Mouse (Mus musculus): ENCODE results near the gene Itga11. TPM values are rescaled to one million over a fixed set of nuclear protein-coding genes. Genes with fewer than 3 reads are reported as not detected.

Itga11 gene
- total and polyA plus RNA-seq, 3 experiments: 0.04 to 0.31 (median 0.04) TPM

DNA sequence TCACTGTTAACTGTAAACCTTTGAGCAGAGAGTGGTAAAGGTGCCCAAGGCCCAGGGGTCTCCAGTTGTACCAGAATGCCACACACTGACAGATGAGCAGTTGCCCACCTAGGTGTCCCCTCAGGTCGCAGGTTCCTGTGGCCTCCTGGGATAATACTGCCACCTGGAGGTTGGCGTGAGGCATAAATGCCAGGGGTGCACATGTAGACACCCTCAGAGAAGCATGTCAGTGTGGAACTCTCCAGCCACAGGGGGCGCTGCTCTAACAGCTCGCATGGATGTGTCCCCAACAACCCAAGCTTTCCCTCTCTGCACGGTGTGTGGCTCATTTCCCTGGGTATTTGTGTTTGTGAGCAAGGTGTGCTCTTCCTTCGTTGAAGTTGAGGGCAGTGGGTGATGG lies 48.8 kb downstream of the Itga11 start:
- H3K4me3 ChIP-seq (replicated peaks in 1 of 3; ENCODE audit: low read depth in 2 of 3, low read length in 2 of 3, poor library complexity in 1 of 3): no peak overlapping the region
- no peak overlapping the region for H3K9ac ChIP-seq (ENCODE audit: insufficient read depth, low read depth)
- peaks cover 6% of the 10 kb centered on the region for H3K27me3 ChIP-seq (replicated peaks)
- dilution Hi-C loops (cut with MboI; ENCODE audit: extremely low pct_ligation_motif_present, extremely low pct_unique_long_range_greater_than_20kb, low sequenced_read_pairs) (no loop called here), in situ Hi-C loops (cut with MboI; ENCODE audit: low pct_ligation_motif_present, low pct_unique_long_range_greater_than_20kb, low sequenced_read_pairs) (no loop called here)
- TF ChIP-seq MEF2A (IDR thresholded peaks at IDR 0.05; ENCODE audit: borderline replicate concordance, low read depth, low read length) (no peak), MAFK (IDR thresholded peaks at IDR 0.05; ENCODE audit: insufficient replicate concordance, low read length) (no peak), SMC3 (IDR thresholded peaks at IDR 0.05; ENCODE audit: low read depth, low read length) (peak; percentile 52), GABPA (IDR thresholded peaks at IDR 0.05; ENCODE audit: insufficient replicate concordance, low read depth, low read length) (no peak), BHLHE40 (IDR thresholded peaks at IDR 0.05; ENCODE audit: low read depth, low read length) (no peak), JUND (conservative IDR thresholded peaks at IDR 0.05; ENCODE audit: low read depth, low read length) (no peak), MAX (IDR thresholded peaks at IDR 0.05; ENCODE audit: low read length) (no peak), POLR2A (IDR thresholded peaks at IDR 0.05; ENCODE audit: low read depth, low read length) (no peak), CTCF (conservative IDR thresholded peaks at IDR 0.05 in 1 of 2, IDR thresholded peaks at IDR 0.05 in 1 of 2; ENCODE audit: low read depth in 2 of 2, low read length in 2 of 2) (peak; percentile 64 to 87), ZNF384 (IDR thresholded peaks at IDR 0.05; ENCODE audit: low read depth, low read length) (no peak), RAD21 (IDR thresholded peaks at IDR 0.05; ENCODE audit: low read depth, low read length) (peak; percentile 60)
- H3K9me3 ChIP-seq (replicated peaks; ENCODE audit: low read length): no peaks in the 10 kb centered on the region
- H3K4me1 ChIP-seq (ENCODE audit: control insufficient read depth in 1 of 2, insufficient read depth in 2 of 2): peaks cover 4 to 10% of the 10 kb centered on the region in 2 experiments; a peak in 3 of 4 replicates
- no peak overlapping the region for H3K27ac ChIP-seq (ENCODE audit: insufficient read depth, low read depth)
- DNase-seq (ENCODE audit: extremely low read depth): peak; percentile 67
- no peak overlapping the region for H3K4me2 ChIP-seq (ENCODE audit: insufficient read depth, low read depth, poor library complexity, severe bottlenecking)
- no peaks in the 10 kb centered on the region for H3K36me3 ChIP-seq (replicated peaks in 1 of 2; ENCODE audit: control insufficient read depth in 1 of 2, insufficient read depth in 1 of 2, low read length in 1 of 2)
- H3K79me2 ChIP-seq (replicated peaks; ENCODE audit: control insufficient read depth, extremely low read depth, insufficient read depth, poor library complexity, severe bottlenecking): no peaks in the 10 kb centered on the region

DNA sequence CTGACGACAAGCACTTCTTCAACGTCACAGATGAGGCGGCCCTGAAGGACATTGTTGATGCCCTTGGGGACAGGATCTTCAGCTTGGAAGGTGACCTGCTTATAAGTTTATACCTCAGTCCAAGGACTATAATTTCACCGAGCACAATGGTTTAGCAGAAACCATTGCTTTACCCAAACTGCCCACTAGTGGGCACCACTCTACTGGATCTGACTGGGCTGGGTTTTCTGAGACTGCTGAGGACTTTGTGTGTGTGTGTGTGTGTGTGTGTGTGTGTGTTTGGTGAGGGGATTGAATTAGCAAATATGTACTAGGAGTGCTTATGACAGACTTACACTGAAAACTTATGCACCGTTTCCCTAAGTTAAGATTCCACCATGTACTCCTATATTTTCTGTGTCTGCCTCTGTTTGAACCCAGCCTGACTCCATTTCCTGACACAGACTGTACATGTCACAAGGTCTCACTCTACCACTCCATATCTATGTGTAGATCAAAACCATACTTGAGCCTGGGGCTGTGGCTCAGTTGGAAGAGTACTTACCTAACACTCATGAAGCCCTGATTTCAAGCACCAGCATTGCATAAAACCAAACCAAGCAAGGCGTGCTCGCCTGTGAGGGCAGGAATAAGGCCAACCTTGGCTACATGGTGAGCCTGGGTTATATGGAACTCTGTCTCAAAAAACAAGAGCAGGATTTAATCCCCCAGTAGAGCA lies 67.1 kb downstream of the Itga11 start:
- in situ Hi-C loops (cut with MboI; ENCODE audit: low pct_ligation_motif_present, low pct_unique_long_range_greater_than_20kb, low sequenced_read_pairs): no loop called here
- H3K4me3 ChIP-seq (replicated peaks in 1 of 3; ENCODE audit: low read depth in 2 of 3, low read length in 2 of 3, poor library complexity in 1 of 3): no peak overlapping the region
- H3K4me2 ChIP-seq (ENCODE audit: insufficient read depth, low read depth, poor library complexity, severe bottlenecking): no peak overlapping the region
- H3K9me3 ChIP-seq (replicated peaks; ENCODE audit: low read length): peaks cover 2% of the 10 kb centered on the region
- H3K36me3 ChIP-seq (replicated peaks in 1 of 2; ENCODE audit: control insufficient read depth in 1 of 2, insufficient read depth in 1 of 2, low read length in 1 of 2): no peaks in the 10 kb centered on the region
- no peak overlapping the region for H3K9ac ChIP-seq (ENCODE audit: insufficient read depth, low read depth)
- dilution Hi-C loops (cut with MboI; ENCODE audit: extremely low pct_ligation_motif_present, extremely low pct_unique_long_range_greater_than_20kb, low sequenced_read_pairs): no loop called here
- no peaks in the 10 kb centered on the region for H3K79me2 ChIP-seq (replicated peaks; ENCODE audit: control insufficient read depth, extremely low read depth, insufficient read depth, poor library complexity, severe bottlenecking)
- H3K27ac ChIP-seq (ENCODE audit: insufficient read depth, low read depth): no peak overlapping the region
- H3K27me3 ChIP-seq (replicated peaks): no peaks in the 10 kb centered on the region
- peaks cover 0 to 2% of the 10 kb centered on the region in 2 experiments; a peak in 1 of 4 replicates for H3K4me1 ChIP-seq (ENCODE audit: control insufficient read depth in 1 of 2, insufficient read depth in 2 of 2)
- peak; percentile 57 for DNase-seq (ENCODE audit: extremely low read depth)
- no peak for TF ChIP-seq BHLHE40 (IDR thresholded peaks at IDR 0.05; ENCODE audit: low read depth, low read length)
- TF ChIP-seq MXI1 (IDR thresholded peaks at IDR 0.05; ENCODE audit: low read depth, low read length): no peak
- no peak for TF ChIP-seq MYC (IDR thresholded peaks at IDR 0.05; ENCODE audit: low read depth, low read length)
- no peak for TF ChIP-seq PAX5 (IDR thresholded peaks at IDR 0.05; ENCODE audit: low read length)
- TF ChIP-seq ZNF384 (IDR thresholded peaks at IDR 0.05; ENCODE audit: low read depth, low read length): no peak
- no peak for TF ChIP-seq RCOR1 (conservative IDR thresholded peaks at IDR 0.05; ENCODE audit: low read depth, low read length)
- no peak for TF ChIP-seq KAT2A (IDR thresholded peaks at IDR 0.05; ENCODE audit: insufficient replicate concordance, low read length)
- peak; percentile 25; the same call in 1 of the 2 replicates for TF ChIP-seq ZC3H11A (IDR thresholded peaks at IDR 0.05; ENCODE audit: low read depth, low read length)
- no peak for TF ChIP-seq POLR2AphosphoS2 (IDR thresholded peaks at IDR 0.05; ENCODE audit: low read depth, low read length)
- no peak for TF ChIP-seq JUND (conservative IDR thresholded peaks at IDR 0.05; ENCODE audit: low read depth, low read length)
- TF ChIP-seq USF1 (IDR thresholded peaks at IDR 0.05; ENCODE audit: low read depth, low read length): no peak
- TF ChIP-seq CHD1 (IDR thresholded peaks at IDR 0.05; ENCODE audit: low read depth, low read length): no peak
- TF ChIP-seq E2F4 (IDR thresholded peaks at IDR 0.05; ENCODE audit: insufficient replicate concordance, low read depth, low read length): no peak
- no peak for TF ChIP-seq MAZ (IDR thresholded peaks at IDR 0.05; ENCODE audit: low read depth, low read length)
- peak; percentile 72 for TF ChIP-seq RAD21 (IDR thresholded peaks at IDR 0.05; ENCODE audit: low read depth, low read length)
- no peak for TF ChIP-seq GABPA (IDR thresholded peaks at IDR 0.05; ENCODE audit: insufficient replicate concordance, low read depth, low read length)
- TF ChIP-seq ZKSCAN1 (IDR thresholded peaks at IDR 0.05; ENCODE audit: borderline replicate concordance, low read depth, low read length): no peak
- TF ChIP-seq ZMIZ1 (IDR thresholded peaks at IDR 0.05; ENCODE audit: low read depth, low read length): no peak
- no peak for TF ChIP-seq TBP (conservative IDR thresholded peaks at IDR 0.05; ENCODE audit: low read depth, low read length)
- no peak for TF ChIP-seq UBTF (IDR thresholded peaks at IDR 0.05; ENCODE audit: low read depth, low read length)
- TF ChIP-seq EP300 (IDR thresholded peaks at IDR 0.05; ENCODE audit: low read length): no peak
- no peak for TF ChIP-seq NRF1 (IDR thresholded peaks at IDR 0.05; ENCODE audit: low read depth, low read length)
- TF ChIP-seq POLR2A (IDR thresholded peaks at IDR 0.05; ENCODE audit: low read depth, low read length): no peak
- TF ChIP-seq NELFE (IDR thresholded peaks at IDR 0.05; ENCODE audit: low read depth, low read length): peak; percentile 41; the same call in 1 of the 2 replicates
- TF ChIP-seq MEF2A (IDR thresholded peaks at IDR 0.05; ENCODE audit: borderline replicate concordance, low read depth, low read length): no peak
- TF ChIP-seq HCFC1 (IDR thresholded peaks at IDR 0.05; ENCODE audit: low read depth, low read length): no peak
- no peak for TF ChIP-seq MAX (IDR thresholded peaks at IDR 0.05; ENCODE audit: low read length)
- no peak for TF ChIP-seq CHD2 (IDR thresholded peaks at IDR 0.05; ENCODE audit: low read length)

Data from CH12.LX (cell line).